Mouse (Mus musculus): ENCODE results near the gene Adnp. TPM values are rescaled to one million over a fixed set of nuclear protein-coding genes. Genes with fewer than 3 reads are reported as not detected.
A peak's percentile ranks its signal among the peaks of the same experiment; 100 is the strongest.

Adnp gene
- polyA plus RNA-seq, 1 experiment from 2014 or later, result 13.1 TPM

DNA sequence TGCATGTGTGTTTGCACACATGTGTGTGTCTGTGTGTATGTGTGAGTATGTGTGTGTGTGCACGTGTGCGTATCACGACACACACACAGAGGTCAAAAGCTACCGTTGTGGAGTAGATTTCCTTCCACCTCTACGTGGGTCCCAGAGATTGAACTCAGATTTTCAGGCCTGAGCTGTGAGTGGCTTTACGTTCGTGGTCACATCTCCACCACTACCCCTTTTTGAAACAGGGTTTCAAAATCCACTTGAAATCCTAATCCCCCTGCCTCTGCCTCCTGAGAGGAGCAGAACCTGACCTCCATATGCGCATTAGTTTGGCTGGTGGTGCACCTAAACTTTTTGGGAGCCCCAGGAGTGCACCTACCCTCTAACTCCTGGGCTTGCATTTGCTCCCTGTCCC, 57.7 kb downstream of the Adnp start:
- ATAC-seq (replicated peaks; ENCODE audit: low FRiP score, low read depth), result no peak
- H3K9me3 ChIP-seq (replicated peaks; ENCODE audit: low read length), result no peaks in the 10 kb centered on the region
- no peaks in the 10 kb centered on the region for H3K4me1 ChIP-seq (replicated peaks; ENCODE audit: insufficient read depth, low read length)
- H3K36me3 ChIP-seq (ENCODE audit: insufficient read depth, low read length), result no peaks in the 10 kb centered on the region
- H3K4me3 ChIP-seq (replicated peaks; ENCODE audit: low read depth, low read length), result no peak overlapping the region
- no peak for DNase-seq (ENCODE audit: low spot score)
- H3K27me3 ChIP-seq (ENCODE audit: insufficient read depth, low read length), result no peaks in the 10 kb centered on the region
- H3K4me2 ChIP-seq (ENCODE audit: low read length), result no peak overlapping the region
- H3K27ac ChIP-seq, result no peak overlapping the region
- no peak overlapping the region for H3K9ac ChIP-seq (ENCODE audit: low read depth, low read length)
- 93% methylated on average over 8 of the region's 8 CpGs for WGBS
- TF ChIP-seq CTCF (IDR thresholded peaks at IDR 0.05; ENCODE audit: low read depth), result no peak

DNA sequence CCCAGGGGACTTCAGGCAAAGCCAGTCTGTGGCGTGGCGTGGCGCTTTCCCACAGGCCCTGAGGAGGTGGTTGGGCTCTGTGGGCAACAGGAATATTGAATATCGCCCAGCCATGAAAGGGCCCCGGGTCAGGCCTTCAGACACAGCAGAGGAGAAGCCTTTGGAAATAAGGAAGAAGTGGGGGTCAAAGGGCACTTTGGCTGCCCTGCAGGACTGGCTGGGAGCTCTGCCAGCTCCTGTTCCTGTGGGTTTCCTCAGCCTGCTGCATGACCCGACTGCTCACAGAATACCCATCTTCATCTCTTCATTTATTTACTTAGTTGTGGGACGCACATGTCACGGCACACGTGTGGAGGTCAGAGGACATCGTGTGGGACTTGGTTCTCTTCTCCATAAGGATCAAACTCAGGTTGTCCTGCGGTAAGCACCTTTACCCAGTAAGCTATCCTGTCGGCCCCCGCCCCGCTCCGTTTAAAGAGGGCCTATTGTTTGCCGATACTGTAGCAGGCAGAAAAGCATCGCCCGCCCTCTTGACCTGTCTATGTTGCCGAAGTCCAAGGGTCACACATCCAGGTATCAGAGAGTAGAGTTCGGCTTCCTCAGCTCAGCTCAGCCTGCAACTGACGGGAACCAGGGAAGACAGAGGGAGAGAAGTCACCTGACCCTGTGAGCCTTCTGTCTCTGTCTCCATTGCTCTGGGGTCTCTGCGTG, 59.0 kb downstream of the Adnp start:
- peak; percentile 52; the same call in 1 of the 2 replicates for ATAC-seq (replicated peaks; ENCODE audit: low FRiP score, low read depth)
- no peak for DNase-seq (ENCODE audit: low spot score)
- Histone ChIP-seq H3K9ac (ENCODE audit: low read depth, low read length) (no peak overlapping the region), H3K4me3 (replicated peaks; ENCODE audit: low read depth, low read length) (no peak overlapping the region), H3K9me3 (replicated peaks; ENCODE audit: low read length) (no peaks in the 10 kb centered on the region), H3K36me3 (ENCODE audit: insufficient read depth, low read length) (no peaks in the 10 kb centered on the region), H3K4me1 (replicated peaks; ENCODE audit: insufficient read depth, low read length) (no peaks in the 10 kb centered on the region), H3K27me3 (ENCODE audit: insufficient read depth, low read length) (no peaks in the 10 kb centered on the region), H3K4me2 (ENCODE audit: low read length) (no peak overlapping the region), H3K27ac (no peak overlapping the region)
- TF ChIP-seq CTCF (IDR thresholded peaks at IDR 0.05; ENCODE audit: low read depth), result no peak
- 66% methylated on average over 22 of the region's 22 CpGs for WGBS

DNA sequence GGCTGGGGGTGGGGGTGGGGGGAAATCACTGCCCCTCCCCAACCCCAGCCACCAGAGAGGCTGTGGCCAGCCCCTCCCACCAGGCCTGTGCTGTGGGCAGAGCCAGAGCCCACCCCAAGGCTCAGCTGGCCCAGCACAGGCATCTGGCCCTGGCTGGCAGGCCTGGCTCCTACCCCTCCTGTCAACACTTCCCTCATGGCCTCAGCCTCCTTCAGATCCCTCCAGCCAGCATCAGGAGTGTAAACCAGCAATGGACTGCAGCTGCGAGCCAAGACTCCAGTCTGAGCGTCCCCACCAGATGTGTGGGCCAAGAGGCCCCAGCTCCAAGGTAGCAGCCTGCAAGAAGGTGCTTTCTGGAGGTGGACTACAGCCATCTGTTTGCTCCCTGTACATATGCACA, 61.5 kb downstream of the Adnp start:
- TF ChIP-seq CTCF (IDR thresholded peaks at IDR 0.05; ENCODE audit: low read depth), result no peak
- 0 out of 2 replicates have a peak overlapping the region, but pooled peaks have one; percentile 13 for H3K9ac ChIP-seq (ENCODE audit: low read depth, low read length)
- H3K4me2 ChIP-seq (ENCODE audit: low read length), result no peak overlapping the region
- WGBS, result 58% methylated on average over 2 of the region's 2 CpGs
- no peaks in the 10 kb centered on the region for H3K36me3 ChIP-seq (ENCODE audit: insufficient read depth, low read length)
- no peaks in the 10 kb centered on the region for H3K4me1 ChIP-seq (replicated peaks; ENCODE audit: insufficient read depth, low read length)
- no peaks in the 10 kb centered on the region for H3K27me3 ChIP-seq (ENCODE audit: insufficient read depth, low read length)
- no peaks in the 10 kb centered on the region for H3K9me3 ChIP-seq (replicated peaks; ENCODE audit: low read length)
- DNase-seq (ENCODE audit: low spot score) (no peak), ATAC-seq (replicated peaks; ENCODE audit: low FRiP score, low read depth) (no peak)
- H3K27ac ChIP-seq, result no peak overlapping the region
- no peak overlapping the region for H3K4me3 ChIP-seq (replicated peaks; ENCODE audit: low read depth, low read length)

DNA sequence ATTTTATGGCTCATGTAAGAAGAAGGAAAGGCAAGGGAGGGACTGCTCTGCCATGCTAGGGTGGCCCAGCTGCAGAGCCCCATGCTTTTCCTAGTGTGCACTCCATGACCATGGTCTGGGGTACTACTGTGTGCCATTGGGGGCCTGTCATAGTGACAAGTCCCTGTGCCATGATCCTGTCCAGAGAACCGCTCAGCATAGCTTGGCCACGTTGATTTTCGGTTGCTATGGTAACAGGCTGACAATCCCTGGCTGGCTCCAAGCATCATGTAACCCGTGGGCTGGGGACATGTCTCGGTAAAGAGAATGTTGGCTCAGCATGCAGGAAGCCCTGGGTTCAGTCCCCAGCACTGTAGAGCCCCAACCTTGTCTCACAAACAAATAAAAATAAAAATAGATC, 63.1 kb downstream of the Adnp start:
- no peak for DNase-seq (ENCODE audit: low spot score)
- Histone ChIP-seq H3K4me3 (replicated peaks; ENCODE audit: low read depth, low read length) (no peak overlapping the region), H3K9me3 (replicated peaks; ENCODE audit: low read length) (no peaks in the 10 kb centered on the region), H3K4me2 (ENCODE audit: low read length) (no peak overlapping the region), H3K36me3 (ENCODE audit: insufficient read depth, low read length) (no peaks in the 10 kb centered on the region), H3K27me3 (ENCODE audit: insufficient read depth, low read length) (no peaks in the 10 kb centered on the region), H3K27ac (no peak overlapping the region), H3K9ac (ENCODE audit: low read depth, low read length) (no peak overlapping the region), H3K4me1 (replicated peaks; ENCODE audit: insufficient read depth, low read length) (no peaks in the 10 kb centered on the region)
- no peak for TF ChIP-seq CTCF (IDR thresholded peaks at IDR 0.05; ENCODE audit: low read depth)
- WGBS, result 44% methylated on average over 5 of the region's 5 CpGs
- ATAC-seq (replicated peaks; ENCODE audit: low FRiP score, low read depth), result no peak

DNA sequence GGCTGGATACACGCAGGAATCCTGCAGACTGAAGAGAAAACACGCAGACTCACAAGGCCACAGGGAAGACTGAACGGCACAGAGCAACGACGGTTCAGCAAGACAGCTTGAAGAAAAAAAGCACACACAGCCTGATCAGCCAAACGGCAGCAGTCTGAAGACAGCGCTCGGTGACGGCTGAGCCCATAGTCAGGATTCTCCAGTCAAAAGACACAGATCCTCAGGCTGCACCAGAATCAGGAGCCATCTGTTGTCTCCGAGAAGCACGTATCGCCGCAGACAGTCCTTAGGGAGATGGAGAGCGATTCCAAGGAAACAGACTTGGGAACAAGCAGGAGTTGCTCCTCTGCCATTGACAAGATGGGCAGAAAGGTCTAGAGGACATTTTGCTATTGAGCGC, 69.8 kb downstream of the Adnp start:
- H3K36me3 ChIP-seq (ENCODE audit: insufficient read depth, low read length), result no peaks in the 10 kb centered on the region
- no peak for TF ChIP-seq CTCF (IDR thresholded peaks at IDR 0.05; ENCODE audit: low read depth)
- 75% methylated on average over 15 of the region's 15 CpGs for WGBS
- no peaks in the 10 kb centered on the region for H3K9me3 ChIP-seq (replicated peaks; ENCODE audit: low read length)
- H3K4me3 ChIP-seq (replicated peaks; ENCODE audit: low read depth, low read length), result no peak overlapping the region
- no peaks in the 10 kb centered on the region for H3K4me1 ChIP-seq (replicated peaks; ENCODE audit: insufficient read depth, low read length)
- H3K27ac ChIP-seq, result no peak overlapping the region
- H3K27me3 ChIP-seq (ENCODE audit: insufficient read depth, low read length), result no peaks in the 10 kb centered on the region
- DNase-seq (ENCODE audit: low spot score), result no peak
- no peak overlapping the region for H3K9ac ChIP-seq (ENCODE audit: low read depth, low read length)
- no peak for ATAC-seq (replicated peaks; ENCODE audit: low FRiP score, low read depth)
- no peak overlapping the region for H3K4me2 ChIP-seq (ENCODE audit: low read length)

Small RNA genes lying within 50 kb of the gene (microRNA-seq; reads per million reads assigned to microRNA genes)
- gene Gm24561, result not detected

Other genes with a start within 250 kb of the Adnp start
- 2.3 and 2.8 TPM in 2 replicates for gene Ripor3, start 196.5 kb downstream of the Adnp start, polyA plus RNA-seq (2015; fragmentation: Nextera tagmentation; extraction: Ambion mirVana)
- 28.6 and 29.6 TPM in 2 replicates for gene Pard6b, start 126.1 kb downstream of the Adnp start, polyA plus RNA-seq (2015; fragmentation: Nextera tagmentation; extraction: Ambion mirVana)
- gene Gm20716, start 23.3 kb upstream of the Adnp start, polyA plus RNA-seq (2015; fragmentation: Nextera tagmentation; extraction: Ambion mirVana), result 8.3 and 11.1 TPM in 2 replicates
- gene Dpm1, start 23.5 kb upstream of the Adnp start, polyA plus RNA-seq (2015; fragmentation: Nextera tagmentation; extraction: Ambion mirVana), result 154 and 169 TPM in 2 replicates
- gene Mocs3, start 23.5 kb upstream of the Adnp start, polyA plus RNA-seq (2015; fragmentation: Nextera tagmentation; extraction: Ambion mirVana), result 7.7 and 9.3 TPM in 2 replicates
- gene Kcng1, start 74.6 kb upstream of the Adnp start, polyA plus RNA-seq (2015; fragmentation: Nextera tagmentation; extraction: Ambion mirVana), result 0.76 and 0.83 TPM in 2 replicates